Mouse (Mus musculus) layer of hippocampus, adult 9-11 months (tissue): ENCODE data around the gene Irx3.

ENCODE experiments used
- DNase-seq: peaks from one replicate; pipeline ENCODE4 v3.0.0; 2022

Gene Irx3

DNA sequence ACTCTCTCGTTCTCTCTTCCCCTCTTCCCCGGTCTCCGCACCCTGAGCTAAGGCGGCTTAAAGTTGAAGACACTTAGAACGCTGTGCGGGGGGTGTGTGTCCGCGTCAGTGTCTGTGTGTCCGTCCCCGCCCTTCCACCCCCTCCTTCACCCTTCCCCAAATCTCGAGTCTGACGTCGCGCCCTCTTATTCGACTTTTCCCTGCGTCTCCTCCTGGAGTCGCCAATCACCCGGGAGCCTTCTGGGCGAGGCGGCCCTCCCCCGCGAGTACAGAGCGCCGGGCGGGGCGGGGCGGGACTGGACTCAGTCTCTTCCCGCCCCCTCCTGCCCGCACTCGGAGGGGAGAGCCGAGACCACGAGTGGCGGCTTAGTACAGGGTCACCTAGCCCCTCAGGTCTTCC, at the start of gene Irx3:
Gene Irx3 (minus strand): TSS at position 229 of the 400 bp plus-strand sequence.
- DNase-seq, result no peak

DNA sequence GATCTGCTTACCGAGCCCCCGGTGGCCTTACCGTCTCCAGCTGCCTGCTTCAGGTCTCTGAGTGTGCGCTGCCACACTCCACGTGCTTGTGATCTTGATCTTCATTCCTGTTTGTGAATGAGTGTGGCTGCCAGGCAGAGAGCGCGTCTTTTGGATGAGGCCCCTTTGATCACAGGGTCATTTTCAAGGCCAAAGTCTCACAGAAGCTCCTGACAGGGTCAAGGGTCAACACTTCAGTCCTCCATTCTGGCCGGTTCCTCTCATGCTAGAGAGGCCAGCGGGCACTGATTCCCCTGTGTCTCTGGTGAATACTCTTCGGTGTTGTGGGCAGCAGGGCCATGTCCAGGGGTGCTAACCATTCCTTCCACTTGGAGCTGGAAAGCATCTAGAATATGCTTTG, 49.5 kb upstream of the Irx3 start:
- DNase-seq, result no peak

GRCm38 (mm10) chr8:91849984-91850383, 48.1 kb upstream of the Irx3 start:
- no peak for DNase-seq

DNA sequence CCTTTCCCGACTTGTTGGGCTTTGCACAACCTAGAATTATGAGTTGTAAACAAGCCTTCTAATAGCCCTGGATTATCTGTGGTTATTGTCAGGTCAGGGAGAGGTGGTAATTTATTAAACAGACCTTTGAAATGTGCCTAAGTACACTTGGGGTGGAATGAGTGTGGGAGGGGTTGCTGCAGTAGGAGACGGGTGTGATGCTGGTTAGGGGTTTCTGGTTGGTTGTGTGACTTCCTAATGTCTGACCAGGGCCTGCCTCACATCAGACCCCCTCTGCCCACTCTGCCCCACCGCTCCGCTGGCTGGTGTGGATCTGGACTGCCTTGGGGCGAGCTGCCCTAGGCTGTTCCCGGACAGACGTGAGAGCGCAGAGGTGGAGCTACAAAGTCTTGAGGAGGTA, 47.7 kb upstream of the Irx3 start:
- no peak for DNase-seq

DNA sequence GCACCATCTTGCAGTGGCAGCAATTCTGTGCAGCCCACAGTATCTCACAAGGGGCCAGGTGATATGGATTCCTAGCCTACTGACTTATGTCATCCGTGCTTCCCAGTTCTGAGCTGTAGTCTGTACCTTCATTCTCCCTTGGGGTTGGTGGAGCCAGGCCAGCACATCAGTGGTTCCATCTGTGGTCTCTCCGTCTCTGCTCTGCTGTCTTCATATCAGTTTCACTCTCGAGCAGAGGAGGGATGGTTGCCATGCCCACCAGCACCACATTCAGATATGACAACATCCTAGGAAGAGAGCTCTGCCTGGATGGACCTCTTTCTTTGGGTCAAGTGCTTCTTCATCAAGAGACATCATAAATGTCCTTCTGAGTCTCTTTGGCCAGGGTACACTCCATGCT, 43.8 kb upstream of the Irx3 start:
- DNase-seq, result peak; percentile 39

- no peak for DNase-seq
Measured at GRCm38 (mm10) chr8:91837131-91837530, 35.3 kb upstream of the Irx3 start.

DNA sequence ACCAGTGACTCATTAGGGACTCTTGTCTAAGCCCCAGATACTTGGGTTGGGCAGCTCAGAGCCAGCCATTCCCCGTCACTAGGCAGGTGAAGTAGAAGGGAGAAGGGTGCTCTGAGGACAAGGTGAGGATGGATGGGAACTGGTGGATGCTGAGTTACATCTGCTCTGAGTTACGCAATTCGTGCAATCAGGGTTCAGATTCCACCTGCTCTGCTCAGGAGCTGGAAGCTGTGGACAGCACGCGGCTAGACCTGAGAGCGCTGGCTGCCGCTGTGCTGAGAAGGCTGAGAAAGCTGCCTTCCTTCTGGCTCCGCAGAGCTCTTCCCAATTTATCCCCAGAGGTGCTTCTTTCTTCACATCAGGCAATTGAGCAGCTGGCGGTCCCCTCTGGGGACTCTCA, 34.8 kb upstream of the Irx3 start:
- DNase-seq, result no peak

- no peak for DNase-seq
Measured at GRCm38 (mm10) chr8:91827661-91828060, 25.8 kb upstream of the Irx3 start.

- no peak for DNase-seq
Measured at GRCm38 (mm10) chr8:91827192-91827591, 25.3 kb upstream of the Irx3 start.

DNA sequence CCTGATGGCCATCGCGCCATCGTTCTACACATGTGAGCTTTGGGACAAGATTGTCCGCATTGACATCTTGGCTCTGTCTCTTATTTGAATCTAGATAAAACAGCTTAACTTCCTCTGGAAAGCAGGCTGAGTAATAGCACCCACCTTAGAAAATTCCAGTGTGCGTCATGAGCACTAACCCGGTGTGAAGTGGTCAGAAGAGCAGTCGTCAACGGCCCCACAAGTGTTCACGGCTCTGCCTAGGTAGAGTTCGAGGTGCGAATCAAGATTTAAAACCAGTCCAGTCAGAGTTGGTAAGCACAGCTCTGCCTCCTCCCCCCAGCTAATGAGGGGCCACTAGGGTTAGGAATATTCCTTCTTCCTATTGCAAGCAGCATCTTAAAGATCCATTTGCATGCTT, 21.5 kb upstream of the Irx3 start:
- no peak for DNase-seq

- no peak for DNase-seq
Measured at GRCm38 (mm10) chr8:91822746-91823145, 20.9 kb upstream of the Irx3 start.

GRCm38 (mm10) chr8:91821976-91822375, 20.1 kb upstream of the Irx3 start:
- DNase-seq, result no peak

GRCm38 (mm10) chr8:91819778-91820177, 17.9 kb upstream of the Irx3 start:
- DNase-seq, result no peak

DNA sequence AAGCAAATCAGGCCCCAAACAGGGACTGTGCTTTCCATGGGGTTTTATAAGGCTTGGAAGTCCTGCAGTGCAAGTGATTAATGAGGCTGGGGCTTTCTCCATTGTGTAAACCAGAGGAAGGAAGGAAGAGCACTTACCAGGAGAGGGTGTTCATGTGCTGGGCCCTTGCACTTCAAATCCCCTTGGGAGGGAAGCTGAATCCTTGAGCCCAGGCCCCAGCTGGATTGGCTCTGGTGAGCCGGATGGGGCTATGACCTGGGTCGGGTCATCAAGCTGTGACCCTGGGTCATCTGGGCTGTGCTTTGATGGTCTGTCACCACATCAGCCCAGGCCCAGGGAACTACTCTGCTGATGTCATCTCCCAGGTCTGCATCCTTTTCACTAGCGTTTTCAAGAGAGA, 16.9 kb upstream of the Irx3 start:
- no peak for DNase-seq

DNA sequence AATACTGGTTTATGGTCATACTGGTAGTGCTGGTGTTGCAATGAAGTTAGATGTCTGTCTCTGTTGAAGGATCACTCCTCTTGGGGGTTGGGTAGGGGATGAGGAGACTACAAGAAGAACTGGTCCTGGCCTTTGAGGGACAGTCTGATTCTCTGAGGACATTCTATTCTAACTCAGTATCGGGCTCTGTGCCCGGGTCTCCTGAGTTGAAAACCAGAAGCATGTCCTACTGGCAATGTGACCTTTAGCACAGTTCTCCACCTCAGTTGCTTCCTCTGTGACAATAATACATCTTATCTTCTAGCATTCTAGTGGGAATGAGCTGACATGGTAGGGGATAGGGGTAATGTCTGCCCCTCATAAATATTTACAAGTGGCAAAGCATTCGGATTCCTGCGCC, 12.2 kb upstream of the Irx3 start:
- DNase-seq, result no peak

DNA sequence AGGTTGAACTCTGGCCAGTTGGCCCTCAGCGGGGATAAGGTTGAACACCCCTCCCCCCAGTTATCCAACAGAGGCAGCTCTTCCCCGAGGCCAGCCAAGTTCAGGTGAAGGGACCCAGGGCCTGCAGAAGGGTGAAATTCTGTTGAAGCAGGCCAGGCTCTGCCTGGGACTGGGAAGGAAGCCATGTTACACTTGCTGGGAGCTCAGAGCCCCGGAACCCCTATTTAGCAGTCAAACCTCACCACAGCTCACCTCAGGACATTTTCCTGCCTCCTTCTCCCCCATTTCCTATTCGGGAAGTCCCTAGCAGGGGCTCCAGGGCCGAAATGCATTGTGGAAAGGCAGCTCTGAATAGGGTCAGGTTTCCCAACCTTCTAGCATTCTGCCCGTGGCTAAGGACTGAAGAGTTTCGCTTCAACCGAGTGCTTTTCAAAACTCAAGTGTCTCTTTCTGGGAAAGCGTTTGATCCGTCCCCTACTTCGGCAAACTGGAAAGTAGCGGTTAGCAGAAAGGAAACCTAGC, 4.9 kb upstream of the Irx3 start:
- DNase-seq, result no peak

GRCm38 (mm10) chr8:91806084-91806719, 4.3 kb upstream of the Irx3 start:
- DNase-seq, result no peak

DNA sequence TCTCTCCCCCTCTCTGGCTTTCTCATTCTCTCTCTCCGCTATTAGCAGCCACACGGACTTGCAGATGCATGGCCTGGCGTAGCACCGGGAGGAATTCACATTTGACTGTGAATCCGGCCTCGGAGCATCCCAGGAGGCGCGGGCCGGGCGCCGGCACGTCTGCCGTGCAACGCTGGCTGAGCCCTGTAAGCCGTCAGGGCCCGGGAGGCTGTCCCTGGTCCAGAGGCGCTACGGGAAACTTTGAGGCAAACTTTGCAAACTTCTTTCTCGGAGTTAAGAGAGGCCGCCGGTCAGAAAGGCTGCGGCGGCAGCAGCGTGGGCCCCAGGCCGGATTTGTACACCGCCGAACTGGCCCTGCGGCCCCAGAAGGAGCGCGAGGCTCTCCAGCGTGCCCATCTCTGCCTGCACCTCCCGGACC, 3.4 kb upstream of the Irx3 start:
- DNase-seq, result no peak

DNA sequence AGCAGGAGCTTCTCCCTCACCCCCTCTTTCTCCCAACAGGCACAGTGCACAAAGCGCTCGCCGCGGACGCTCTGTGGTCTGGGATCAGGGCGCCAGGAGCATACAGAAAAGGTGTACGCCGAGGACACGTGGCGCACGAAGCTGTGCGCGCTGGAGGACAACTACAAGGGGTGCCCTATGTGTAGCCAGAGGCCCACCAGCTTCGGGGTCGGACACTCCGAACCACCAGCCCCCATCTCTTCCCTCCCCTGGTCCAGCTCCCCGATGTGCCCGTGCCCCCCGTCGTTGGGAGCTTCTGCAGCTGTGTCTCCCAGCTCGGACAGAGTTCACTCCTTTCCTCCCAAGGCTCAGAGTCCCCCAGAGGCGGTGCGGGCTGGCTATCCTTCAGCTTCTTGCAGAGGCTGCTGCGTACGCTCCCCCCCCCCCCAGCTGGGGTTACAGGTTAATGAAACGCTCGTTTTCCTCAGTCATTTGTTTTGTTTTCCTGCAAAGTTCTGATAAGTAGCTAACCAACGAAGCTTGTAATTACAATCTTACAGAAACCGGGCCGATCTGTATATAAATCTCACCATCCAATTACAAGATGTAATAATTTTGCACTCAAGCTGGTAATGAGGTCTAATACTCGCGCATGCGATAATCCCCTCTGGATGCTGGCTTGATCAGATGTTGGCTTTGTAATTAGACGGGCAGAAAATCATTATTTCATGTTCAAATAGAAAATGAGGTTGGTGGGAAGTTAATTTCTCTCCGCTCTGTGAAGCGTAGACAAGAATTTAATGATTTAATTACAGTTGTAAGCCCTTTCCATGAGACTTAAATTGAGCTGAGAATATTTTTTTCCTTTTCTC, 2.8 kb upstream of the Irx3 start:
- no peak for DNase-seq

DNA sequence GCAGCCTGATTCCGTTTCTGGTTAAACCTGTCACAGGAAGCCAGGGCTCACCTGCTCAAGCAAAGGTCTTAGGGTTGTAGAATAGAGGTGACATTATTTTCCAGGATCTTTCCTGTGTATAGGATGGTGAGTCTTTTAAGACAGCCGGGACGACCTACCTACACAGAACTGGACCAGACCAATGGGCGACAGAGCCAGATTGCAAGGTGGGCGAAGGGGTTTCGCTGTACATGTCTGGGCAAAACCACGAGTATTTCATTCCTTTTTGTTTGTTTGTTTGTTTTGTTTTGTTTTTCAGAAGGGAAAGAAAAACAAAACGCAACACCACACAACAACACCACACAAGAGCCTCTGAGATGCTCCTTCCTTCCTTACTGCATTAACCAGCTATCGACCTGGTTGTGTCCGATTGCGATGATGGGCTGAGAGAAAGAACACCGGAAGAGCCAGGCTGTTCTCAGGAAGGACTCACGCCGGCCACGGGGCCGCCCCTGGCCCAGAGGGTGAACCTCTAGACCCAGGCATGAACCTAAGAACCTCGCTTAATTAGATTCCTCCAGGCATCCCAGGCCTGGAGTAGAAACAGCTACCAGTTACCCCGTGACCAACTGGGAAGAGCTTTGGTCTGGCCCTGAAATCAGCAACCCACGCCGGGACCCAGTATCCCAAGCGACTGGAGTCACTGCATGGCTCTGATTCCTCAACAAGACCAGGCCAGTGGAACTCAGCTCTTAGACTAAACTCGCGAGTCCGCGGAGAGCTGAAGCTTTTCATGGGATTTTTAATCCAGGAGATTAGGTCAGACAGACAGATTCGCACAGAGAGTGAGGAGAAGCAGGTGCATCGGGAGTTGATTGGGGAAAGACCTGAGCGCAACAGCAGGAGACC, 1.9 kb upstream of the Irx3 start:
- no peak for DNase-seq

DNA sequence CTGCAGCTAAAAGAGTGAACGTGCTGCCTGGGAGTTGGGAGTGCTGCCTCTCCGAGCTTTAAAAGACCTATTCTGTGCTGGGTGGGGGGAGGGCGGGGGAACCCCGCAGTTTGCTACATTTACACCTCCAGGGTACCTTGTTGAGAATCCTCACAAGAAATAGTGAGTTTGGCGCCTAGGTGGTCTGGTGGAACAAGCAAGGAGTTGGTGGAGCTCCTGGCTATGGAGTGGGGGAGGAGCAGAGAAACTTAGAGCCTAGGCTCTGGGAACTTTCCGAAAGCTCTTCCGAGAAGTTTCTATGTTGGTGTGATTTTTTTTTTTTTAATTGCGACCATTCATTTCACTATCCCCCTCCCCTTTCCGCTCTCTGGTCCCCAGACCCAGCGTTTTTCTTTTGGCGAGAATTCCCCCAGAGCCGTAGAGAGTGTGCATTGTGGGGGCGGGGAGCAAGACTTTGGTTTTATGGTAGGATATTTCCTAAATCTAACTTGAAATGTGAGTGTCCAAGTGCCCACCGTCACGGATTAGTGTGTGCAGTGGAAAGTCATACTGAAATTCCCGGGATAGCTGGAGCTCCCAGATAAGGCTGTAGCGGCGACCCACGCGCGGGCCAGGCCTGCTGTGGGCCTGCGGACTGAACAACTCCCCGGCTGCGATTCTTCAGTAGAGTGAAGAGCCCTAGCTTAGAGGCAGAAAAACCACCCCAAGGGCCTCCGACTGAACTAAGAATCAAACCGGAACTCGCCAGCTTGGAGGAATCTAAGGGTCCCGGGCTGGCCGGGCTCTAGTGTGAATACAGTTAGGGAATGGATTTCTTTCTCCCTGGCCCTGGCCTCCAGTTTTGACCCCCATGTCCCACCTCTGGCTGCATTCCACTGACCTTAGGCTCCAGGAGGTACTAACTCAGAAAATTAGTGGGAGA, 795 bp upstream of the Irx3 start:
- DNase-seq, result no peak

DNA sequence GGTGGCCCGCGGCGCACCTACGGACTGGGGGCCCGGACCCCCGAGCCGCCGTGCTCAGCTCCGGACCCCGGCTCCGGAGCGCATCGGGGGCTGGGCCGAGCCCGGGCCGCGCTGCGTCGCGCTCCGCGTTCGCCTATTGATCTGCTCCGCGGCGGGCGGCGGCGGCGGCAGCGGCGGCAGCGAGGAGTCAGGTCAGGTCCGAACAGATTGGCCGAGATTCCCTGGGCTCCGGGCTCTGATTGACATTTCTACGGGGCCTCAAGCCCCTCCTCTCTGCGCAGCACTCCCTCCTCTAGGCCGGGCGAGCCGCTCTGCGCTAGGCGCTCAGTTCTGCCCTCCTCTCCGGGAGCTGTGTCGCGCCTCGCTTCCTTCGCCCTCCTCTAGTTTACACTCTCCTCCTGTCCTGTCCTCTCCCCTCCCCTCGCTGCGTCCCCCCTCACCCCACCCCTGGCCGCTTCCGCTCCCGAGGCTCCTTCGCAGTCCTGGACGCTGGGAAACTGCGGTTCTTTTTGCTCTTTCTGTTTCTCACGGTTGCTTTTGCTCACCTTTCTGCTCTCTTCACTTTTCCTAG, 541 bp downstream of the Irx3 start:
- DNase-seq, result no peak
